Mouse (Mus musculus) lung, adult 2 months (tissue): ENCODE data around the gene Copb1.

Experiments used
- CTCF ChIP-seq: fragments of 200-500 bp; IDR thresholded peaks from 2 replicates; pipeline ENCODE4 v1.5.1; 2011; ENCODE audit warnings: mild to moderate bottlenecking, low read length, control low read depth; ENCODE audit not compliant: insufficient read depth
- POLR2A ChIP-seq: fragments of 200-500 bp; IDR thresholded peaks from 2 replicates; pipeline ENCODE4 v1.6.1; 2011; ENCODE audit warnings: low read depth, mild to moderate bottlenecking, control low read depth, low read length, borderline replicate concordance; ENCODE audit errors: extremely low read depth

DNA sequence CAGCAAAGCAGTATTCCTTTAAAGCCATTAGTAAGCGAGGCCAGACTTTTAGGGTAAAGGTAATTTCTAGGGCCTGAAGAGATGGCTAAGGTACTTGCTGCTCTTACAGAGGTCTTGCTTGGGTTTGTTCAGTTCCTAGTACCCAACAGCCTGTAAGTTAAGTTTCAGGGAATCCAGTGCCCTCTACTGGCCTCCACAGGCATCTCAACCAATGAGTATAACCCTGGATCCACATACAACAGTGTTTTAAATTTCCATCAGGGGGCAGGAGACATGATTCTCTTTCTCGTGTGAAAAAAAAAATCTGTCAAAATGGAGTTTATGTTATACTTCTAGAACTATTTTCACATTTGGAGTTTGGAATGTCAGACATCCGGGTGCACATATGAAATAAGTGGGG is 27.2 kb upstream of the Copb1 start:
- no peak for TF ChIP-seq CTCF
- no peak for TF ChIP-seq POLR2A
